Mouse (Mus musculus): Measurements from ENCODE around the gene Armh1. TPM values are rescaled to one million over a fixed set of nuclear protein-coding genes. Genes with fewer than 3 reads are reported as not detected.
A peak's percentile ranks its signal among the peaks of the same experiment; 100 is the strongest.

Gene Armh1
- not detected in 2 replicates for polyA plus RNA-seq (2011; ENCODE audit: insufficient read depth, insufficient read length, low replicate concordance, missing spikeins)

DNA sequence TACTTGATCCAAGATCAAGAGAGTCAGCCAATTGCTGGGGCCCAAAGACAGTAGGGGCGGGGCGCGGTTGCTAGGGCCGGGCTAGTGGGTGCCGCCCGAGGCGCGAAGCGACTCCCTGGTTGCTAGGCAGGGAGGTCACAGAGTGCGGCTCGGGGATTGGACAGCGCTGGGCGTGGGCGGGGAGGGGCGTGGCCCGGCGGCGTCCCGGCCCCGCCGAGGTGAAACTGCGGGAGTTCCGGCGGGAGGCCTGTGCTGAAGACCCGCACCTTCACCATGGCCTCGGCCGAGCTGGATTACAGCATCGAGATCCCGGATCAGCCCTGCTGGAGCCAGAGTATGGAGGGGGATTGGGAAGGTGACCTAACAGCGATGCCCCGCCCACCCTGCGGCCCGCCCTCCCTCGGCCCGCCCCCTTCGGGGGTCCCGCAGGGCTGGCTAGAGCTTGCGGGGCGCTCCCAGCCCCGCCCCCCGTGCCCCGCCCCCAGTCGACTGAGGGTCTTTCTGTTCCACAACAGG lies at the start of gene Armh1, which contains the start of gene Tmem53:
Gene Armh1, minus strand, starts transcription at position 325 of the 516 bp plus-strand sequence.
Gene Tmem53, plus strand, starts transcription at position 151 of the 516 bp plus-strand sequence.
- Histone ChIP-seq H3K4me3 (replicated peaks; ENCODE audit: control insufficient read depth, low read depth, low read length) (peak within 1 kb of the TSS; percentile 95), H3K4me1 (ENCODE audit: control insufficient read depth, insufficient read depth, low read length) (peaks cover 6% of the 10 kb centered on the region), H3K27ac (ENCODE audit: control insufficient read depth, insufficient read depth, low read depth, low read length, poor library complexity) (peak within 1 kb of the TSS; percentile 33; the same call in 1 of the 2 replicates)
- under 1% methylated on average over 43 of the region's 43 CpGs for WGBS
- TF ChIP-seq CTCF (IDR thresholded peaks at IDR 0.05; ENCODE audit: control insufficient read depth, insufficient read depth, low read length), result no peak
- TF ChIP-seq POLR2A (IDR thresholded peaks at IDR 0.05; ENCODE audit: borderline replicate concordance, control insufficient read depth, low read depth, low read length), result peak; percentile 45; the same call in 1 of the 2 replicates

DNA sequence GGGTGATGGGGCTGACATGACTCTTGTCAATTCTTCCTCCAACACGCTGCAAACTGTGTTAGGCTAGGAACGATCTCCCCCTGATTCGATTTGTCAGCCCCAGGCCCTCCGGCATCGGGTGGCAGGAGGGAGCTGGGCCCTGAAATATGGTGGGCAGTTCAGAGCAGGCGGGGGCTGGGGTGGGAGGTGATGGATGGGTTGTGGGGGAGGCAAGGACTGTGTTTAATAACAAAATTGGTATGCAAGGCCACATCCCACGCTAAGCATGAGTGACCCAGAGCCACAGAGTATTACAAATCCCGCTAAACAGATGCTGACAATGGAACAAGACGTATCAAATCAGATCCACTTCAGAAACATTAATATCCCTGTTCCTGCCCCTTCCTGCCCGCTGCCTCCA lies 48.0 kb upstream of the Armh1 start:
- Histone ChIP-seq H3K4me1 (ENCODE audit: control insufficient read depth, insufficient read depth, low read length) (no peaks in the 10 kb centered on the region), H3K27ac (ENCODE audit: control insufficient read depth, insufficient read depth, low read depth, low read length, poor library complexity) (no peak overlapping the region), H3K4me3 (replicated peaks; ENCODE audit: control insufficient read depth, low read depth, low read length) (no peak overlapping the region)
- WGBS, result 84% methylated on average over 10 of the region's 10 CpGs
- TF ChIP-seq CTCF (IDR thresholded peaks at IDR 0.05; ENCODE audit: control insufficient read depth, insufficient read depth, low read length) (no peak), POLR2A (IDR thresholded peaks at IDR 0.05; ENCODE audit: borderline replicate concordance, control insufficient read depth, low read depth, low read length) (no peak)

DNA sequence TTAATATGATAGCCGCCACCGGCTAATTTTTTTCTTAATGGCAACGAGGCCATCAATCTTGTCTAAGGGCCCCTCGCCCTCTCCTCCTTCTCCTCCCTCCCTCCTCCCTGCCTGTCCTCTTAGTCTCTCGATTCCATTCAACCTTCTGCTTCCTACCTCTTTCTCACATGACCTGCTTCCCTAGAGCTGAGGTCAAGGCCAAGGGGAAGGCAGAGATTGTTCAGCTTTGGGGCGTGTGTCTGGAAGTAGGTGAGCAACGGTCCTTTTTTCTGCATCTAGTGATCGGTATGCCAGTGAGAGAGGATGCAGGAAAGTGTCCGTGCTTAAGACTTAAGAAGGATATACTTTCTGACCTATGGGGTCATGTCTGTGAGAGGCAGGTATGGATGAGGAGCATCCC lies 45.9 kb upstream of the Armh1 start:
- H3K4me1 ChIP-seq (ENCODE audit: control insufficient read depth, insufficient read depth, low read length), result no peaks in the 10 kb centered on the region
- TF ChIP-seq CTCF (IDR thresholded peaks at IDR 0.05; ENCODE audit: control insufficient read depth, insufficient read depth, low read length) (no peak), POLR2A (IDR thresholded peaks at IDR 0.05; ENCODE audit: borderline replicate concordance, control insufficient read depth, low read depth, low read length) (no peak)
- H3K4me3 ChIP-seq (replicated peaks; ENCODE audit: control insufficient read depth, low read depth, low read length), result no peak overlapping the region
- H3K27ac ChIP-seq (ENCODE audit: control insufficient read depth, insufficient read depth, low read depth, low read length, poor library complexity), result no peak overlapping the region
- 80% methylated on average over 9 of the region's 9 CpGs for WGBS

DNA sequence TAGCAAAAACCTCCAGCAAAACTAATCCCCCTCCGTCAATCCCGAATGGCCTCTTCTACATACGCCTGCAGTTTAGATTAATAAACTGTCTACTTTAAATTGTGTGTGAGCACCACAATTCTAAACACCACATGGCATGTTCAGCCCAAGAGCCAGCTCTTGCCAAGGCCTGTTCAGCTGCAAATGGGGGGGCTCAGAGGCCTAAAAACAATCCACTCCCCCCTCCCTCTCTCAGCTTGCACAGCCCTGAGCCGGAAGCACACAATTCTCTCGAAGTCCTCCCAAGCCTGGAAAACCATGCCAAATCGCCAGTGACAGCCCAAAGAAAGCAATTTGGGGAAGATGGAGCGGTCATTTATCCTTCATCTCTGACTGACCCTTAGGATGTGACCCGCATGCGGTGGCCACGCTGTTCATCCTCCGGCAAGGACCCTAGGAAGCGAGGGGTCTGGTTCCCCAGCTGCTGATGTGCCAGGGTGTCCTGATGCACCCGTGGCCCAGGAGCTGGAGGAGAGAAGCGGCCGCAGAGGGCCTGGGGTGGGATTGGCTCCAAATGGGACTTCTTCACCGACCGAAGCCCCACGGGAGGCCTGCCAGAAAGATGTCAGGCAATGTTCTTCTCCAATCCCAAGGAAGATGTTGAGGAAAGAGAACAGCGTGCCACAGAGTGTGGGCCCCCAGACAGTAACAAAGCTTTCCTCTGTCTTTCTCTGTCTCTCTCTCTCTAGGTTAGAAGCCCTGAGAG lies 45.1 kb upstream of the Armh1 start:
- Histone ChIP-seq H3K4me1 (ENCODE audit: control insufficient read depth, insufficient read depth, low read length) (no peaks in the 10 kb centered on the region), H3K4me3 (replicated peaks; ENCODE audit: control insufficient read depth, low read depth, low read length) (no peak overlapping the region), H3K27ac (ENCODE audit: control insufficient read depth, insufficient read depth, low read depth, low read length, poor library complexity) (no peak overlapping the region)
- WGBS, result 91% methylated on average over 19 of the region's 19 CpGs
- TF ChIP-seq CTCF (IDR thresholded peaks at IDR 0.05; ENCODE audit: control insufficient read depth, insufficient read depth, low read length) (no peak), POLR2A (IDR thresholded peaks at IDR 0.05; ENCODE audit: borderline replicate concordance, control insufficient read depth, low read depth, low read length) (no peak)

DNA sequence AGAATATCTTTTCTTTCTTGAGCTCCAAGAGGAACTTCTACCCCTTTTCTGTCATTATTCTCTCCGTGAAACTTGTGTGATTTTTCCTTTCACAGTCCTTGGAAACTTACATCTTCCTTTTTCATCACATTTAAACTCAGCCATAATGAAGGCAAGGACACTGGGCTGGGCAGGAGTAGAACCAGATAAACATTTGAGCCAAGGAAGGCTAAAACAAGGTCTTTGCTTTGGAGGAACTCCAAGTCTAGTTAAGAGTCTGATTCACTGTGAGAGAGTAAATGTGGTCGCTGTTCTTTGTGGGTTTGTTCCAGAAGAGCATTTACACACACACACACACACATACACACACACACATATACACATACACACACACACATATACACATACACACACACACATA lies 39.8 kb upstream of the Armh1 start:
- Histone ChIP-seq H3K27ac (ENCODE audit: control insufficient read depth, insufficient read depth, low read depth, low read length, poor library complexity) (no peak overlapping the region), H3K4me1 (ENCODE audit: control insufficient read depth, insufficient read depth, low read length) (no peaks in the 10 kb centered on the region), H3K4me3 (replicated peaks; ENCODE audit: control insufficient read depth, low read depth, low read length) (no peak overlapping the region)
- TF ChIP-seq CTCF (IDR thresholded peaks at IDR 0.05; ENCODE audit: control insufficient read depth, insufficient read depth, low read length) (no peak), POLR2A (IDR thresholded peaks at IDR 0.05; ENCODE audit: borderline replicate concordance, control insufficient read depth, low read depth, low read length) (no peak)
- 80% methylated on average over 2 of the region's 2 CpGs for WGBS

DNA sequence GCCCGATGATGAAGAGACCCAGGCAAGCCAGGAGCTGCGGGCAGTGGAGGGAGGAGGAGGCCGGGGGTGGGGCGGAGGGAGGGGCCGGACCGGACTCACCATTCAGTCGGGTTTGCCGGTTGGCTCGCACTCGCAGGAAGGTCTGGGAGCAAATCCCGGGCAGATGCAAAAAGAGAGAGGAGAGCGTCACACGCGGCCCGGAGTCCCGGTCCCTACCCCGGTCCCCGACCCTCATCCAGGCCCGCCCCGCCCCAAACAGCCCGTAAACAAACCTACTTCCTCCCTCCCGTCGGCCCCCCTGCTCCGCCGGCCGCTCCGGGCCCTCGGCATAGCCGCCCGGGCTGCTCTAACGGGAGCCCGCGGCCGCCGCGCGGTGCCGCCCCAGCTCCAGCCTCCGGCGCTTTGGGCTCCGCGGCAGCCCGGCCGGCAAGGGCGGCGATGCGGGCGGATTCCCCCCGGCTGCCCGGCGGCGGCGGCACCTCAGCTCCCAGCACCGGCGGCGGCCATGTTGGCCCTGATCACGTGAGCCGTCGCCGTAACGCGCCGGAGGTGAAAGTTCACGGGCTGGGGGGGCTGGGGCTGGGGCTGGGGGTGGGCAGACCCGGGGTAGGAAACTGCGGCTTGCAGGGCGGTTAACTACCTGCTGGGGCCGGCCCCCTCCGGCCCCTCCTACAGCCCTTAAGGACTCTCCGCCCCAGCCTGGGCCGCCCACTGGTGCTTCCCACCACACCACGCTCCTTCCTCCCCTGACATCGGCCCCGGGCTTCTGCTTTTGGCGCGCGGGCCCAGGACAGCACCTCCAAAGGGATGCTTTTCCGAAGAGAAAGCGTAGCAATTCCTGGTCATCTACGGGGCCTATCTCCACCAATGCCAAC lies 37.2 kb upstream of the Armh1 start:
- WGBS, result under 1% methylated on average over 76 of the region's 80 CpGs
- Histone ChIP-seq H3K27ac (ENCODE audit: control insufficient read depth, insufficient read depth, low read depth, low read length, poor library complexity) (peak overlapping the region; percentile 89), H3K4me3 (replicated peaks; ENCODE audit: control insufficient read depth, low read depth, low read length) (peak overlapping the region; percentile 81), H3K4me1 (ENCODE audit: control insufficient read depth, insufficient read depth, low read length) (no peaks in the 10 kb centered on the region)
- TF ChIP-seq CTCF (IDR thresholded peaks at IDR 0.05; ENCODE audit: control insufficient read depth, insufficient read depth, low read length), result no peak
- peak; percentile 43; the same call in 1 of the 2 replicates for TF ChIP-seq POLR2A (IDR thresholded peaks at IDR 0.05; ENCODE audit: borderline replicate concordance, control insufficient read depth, low read depth, low read length)

DNA sequence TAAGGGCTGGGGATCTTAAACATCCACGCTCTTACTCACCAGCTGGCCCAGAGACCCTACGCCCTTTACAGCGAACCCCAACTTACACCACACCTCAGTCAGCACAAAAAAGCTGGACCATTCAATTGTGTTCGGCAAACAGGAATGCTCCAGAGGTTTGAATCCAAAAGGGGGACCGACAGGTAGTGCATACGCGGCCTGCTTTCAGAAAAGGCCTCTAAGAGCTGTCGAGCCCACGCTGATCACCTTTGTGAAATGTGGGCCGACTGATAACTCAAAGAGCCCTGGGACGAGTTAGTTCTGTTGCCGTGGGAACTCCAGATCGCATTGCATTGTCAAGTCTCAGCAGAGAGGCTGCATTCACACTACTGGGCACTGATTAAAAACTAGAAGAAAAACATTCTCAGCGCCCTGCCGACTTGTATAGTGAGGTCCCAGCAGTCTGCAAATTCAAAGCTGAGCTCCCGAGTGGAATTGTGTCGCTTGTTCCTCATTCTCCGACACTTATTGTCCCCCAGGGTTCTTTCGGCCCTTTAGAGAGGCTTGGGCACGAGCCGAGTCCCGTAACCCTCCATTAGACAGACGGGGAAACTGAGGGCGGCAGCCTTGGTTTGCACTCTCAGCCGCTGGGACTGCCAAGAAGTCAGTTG lies 36.5 kb upstream of the Armh1 start:
- H3K4me3 ChIP-seq (replicated peaks; ENCODE audit: control insufficient read depth, low read depth, low read length), result peak overlapping the region; percentile 81
- no peaks in the 10 kb centered on the region for H3K4me1 ChIP-seq (ENCODE audit: control insufficient read depth, insufficient read depth, low read length)
- WGBS, result 45% methylated on average over 25 of the region's 25 CpGs
- no peak for TF ChIP-seq POLR2A (IDR thresholded peaks at IDR 0.05; ENCODE audit: borderline replicate concordance, control insufficient read depth, low read depth, low read length)
- no peak for TF ChIP-seq CTCF (IDR thresholded peaks at IDR 0.05; ENCODE audit: control insufficient read depth, insufficient read depth, low read length)
- peak overlapping the region; percentile 89; the same call in 1 of the 2 replicates for H3K27ac ChIP-seq (ENCODE audit: control insufficient read depth, insufficient read depth, low read depth, low read length, poor library complexity)
